Mouse (Mus musculus): ENCODE measurements around the gene Brpf1.

- no peak for TF ChIP-seq CTCF (IDR thresholded peaks at IDR 0.05; ENCODE audit: extremely low read depth, insufficient read depth, low read length)
- no peak for TF ChIP-seq POLR2A (IDR thresholded peaks at IDR 0.05; ENCODE audit: extremely low read depth, insufficient read depth, low read length)
Observed at GRCm38 (mm10) chr6:113341574-113341973, 34.6 kb downstream of the Brpf1 start.

All from cortical plate, adult 2 months (tissue).